Mouse (Mus musculus) neural tube, embryonic 15.5 days (tissue): ENCODE measurements around the gene Slbp. TPM values are rescaled to one million over a fixed set of nuclear protein-coding genes. Genes with fewer than 3 reads are reported as not detected.

ENCODE experiments used
- ATAC-seq: fragments of 200-750 bp; cut with Nextera tagmentation; 2 replicates; pipeline ENCODE4 v1.8.0; 2017; ENCODE audit warnings: mild to moderate bottlenecking, moderate TSS enrichment, moderate library complexity; ENCODE audit not compliant: low FRiP score
- H3K27ac ChIP-seq: fragments of 300-500 bp; sonication (generic); replicated peaks from 2 replicates; pipeline ENCODE4 v1.5.1; 2015; ENCODE audit warnings: mild to moderate bottlenecking, inconsistent platforms
- H3K27me3 ChIP-seq: fragments of 300-500 bp; sonication (generic); replicated peaks from 2 replicates; pipeline ENCODE4 v1.6.1; 2015; ENCODE audit warnings: inconsistent platforms
- H3K36me3 ChIP-seq: fragments of 300-500 bp; sonication (generic); 2 replicates; pipeline ENCODE4 v1.6.1; 2015; ENCODE audit warnings: inconsistent platforms
- H3K4me1 ChIP-seq: fragments of 300-500 bp; sonication (generic); 2 replicates; pipeline ENCODE4 v1.6.1; 2015; ENCODE audit warnings: inconsistent platforms
- H3K4me2 ChIP-seq: fragments of 300-500 bp; sonication (generic); 2 replicates; pipeline ENCODE4 v1.6.1; 2015; ENCODE audit warnings: inconsistent platforms, mild to moderate bottlenecking, moderate library complexity
- H3K4me3 ChIP-seq: fragments of 300-500 bp; sonication (generic); replicated peaks from 2 replicates; pipeline ENCODE4 v1.5.1; 2015; ENCODE audit warnings: mild to moderate bottlenecking, inconsistent platforms
- H3K9ac ChIP-seq: fragments of 300-500 bp; sonication (generic); replicated peaks from 2 replicates; pipeline ENCODE4 v1.6.1; 2015; ENCODE audit warnings: mild to moderate bottlenecking, inconsistent platforms
- H3K9me3 ChIP-seq: fragments of 300-500 bp; sonication (generic); replicated peaks from 2 replicates; pipeline ENCODE4 v1.6.1; 2016; ENCODE audit warnings: inconsistent platforms
- WGBS: fragments of 180-500 bp; shearing (Covaris S2); methylation state at CpG from one replicate; pipeline ENCODE4 v1.1.7; 2015; ENCODE audit warnings: mixed read lengths; 5-methylcytosine and 5-hydroxymethylcytosine counted together
- polyA plus RNA-seq: library from polyadenylated mRNA; unstranded; fragments of >200 nt; fragmentation: Nextera tagmentation; extraction: Ambion mirVana; gene quantifications from 2 replicates; pipeline ENCODE4 v1.2.1, GENCODE M21; 2015

The Slbp gene
- polyA plus RNA-seq, 1 experiment from 2014 or later: 120 TPM

DNA sequence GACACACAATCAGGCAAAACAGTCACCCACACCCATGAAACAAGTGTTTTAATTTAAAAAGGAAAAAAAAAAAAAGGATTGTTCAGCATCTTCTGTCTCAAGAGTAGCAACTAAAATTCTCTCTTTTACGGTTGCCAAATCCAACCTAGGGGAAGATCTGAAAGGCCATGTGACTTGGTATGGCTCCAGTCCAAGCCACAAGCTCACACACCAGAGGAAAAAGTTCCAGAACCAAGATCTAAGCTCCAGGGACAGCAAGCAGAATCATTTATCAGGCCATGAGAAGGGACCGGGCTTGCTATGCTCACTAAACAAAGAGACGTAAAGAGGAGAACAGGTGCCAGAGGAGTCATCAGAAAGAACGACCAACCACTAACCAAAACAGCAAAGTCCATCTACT is 24.4 kb downstream of the Slbp start:
- H3K4me1 ChIP-seq: peaks cover 23% of the 10 kb centered on the region
- no peaks in the 10 kb centered on the region for H3K27me3 ChIP-seq
- no peak for ATAC-seq
- H3K36me3 ChIP-seq: no peaks in the 10 kb centered on the region
- H3K9me3 ChIP-seq: no peaks in the 10 kb centered on the region
- 23% methylated on average over 4 of the region's 4 CpGs for WGBS
- H3K27ac ChIP-seq: no peak overlapping the region
- no peak overlapping the region for H3K9ac ChIP-seq
- peak overlapping the region; percentile 86; the same call in 1 of the 2 replicates for H3K4me3 ChIP-seq
- H3K4me2 ChIP-seq: peak overlapping the region; percentile 92

DNA sequence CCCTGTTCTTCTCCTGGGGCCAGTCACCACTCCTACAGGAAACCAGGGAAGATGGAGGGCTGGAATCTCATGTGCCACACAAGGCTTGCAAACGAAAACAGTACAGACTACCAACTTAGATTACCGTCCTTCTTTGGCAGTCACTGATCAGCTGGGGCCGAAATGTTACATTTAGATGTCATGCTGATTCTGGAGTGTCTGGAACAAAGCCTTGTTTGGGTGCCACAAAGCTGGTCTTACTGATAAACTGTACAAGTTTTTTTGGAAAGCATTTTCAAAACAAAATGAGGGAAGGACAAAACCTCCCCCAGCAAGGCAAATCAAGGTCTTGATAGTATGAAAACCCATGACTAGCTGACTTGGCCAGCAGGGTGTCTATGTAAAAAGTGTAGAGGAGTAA is 28.6 kb downstream of the Slbp start:
- Histone ChIP-seq H3K9me3 (no peaks in the 10 kb centered on the region), H3K4me2 (no peak overlapping the region), H3K9ac (no peak overlapping the region), H3K36me3 (no peaks in the 10 kb centered on the region), H3K27ac (no peak overlapping the region), H3K4me3 (no peak overlapping the region), H3K4me1 (peaks cover 13% of the 10 kb centered on the region), H3K27me3 (no peaks in the 10 kb centered on the region)
- no peak for ATAC-seq
- whole genome bisulfite sequencing: 71% methylated on average over 3 of the region's 3 CpGs

DNA sequence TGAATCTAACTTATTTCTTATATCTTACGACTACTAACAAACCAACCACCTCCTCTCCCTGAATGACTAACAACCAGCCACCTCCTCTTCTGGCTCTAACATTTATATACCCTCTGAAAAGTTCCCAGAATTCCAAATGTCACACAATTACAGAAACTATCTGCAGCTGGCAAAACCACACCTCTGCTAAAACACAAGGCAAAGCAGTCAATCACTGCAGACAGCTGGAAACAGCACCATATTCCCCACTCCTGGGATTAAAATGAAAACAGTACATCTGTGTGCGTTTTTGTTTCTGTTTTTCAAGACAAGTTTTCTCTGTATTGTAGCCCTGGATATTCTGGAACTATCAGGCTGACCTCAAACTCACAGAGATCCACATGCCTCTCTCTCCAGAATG is 29.7 kb downstream of the Slbp start:
- Histone ChIP-seq H3K4me3 (no peak overlapping the region), H3K4me2 (no peak overlapping the region), H3K27me3 (no peaks in the 10 kb centered on the region), H3K9me3 (no peaks in the 10 kb centered on the region), H3K27ac (no peak overlapping the region), H3K36me3 (no peaks in the 10 kb centered on the region), H3K4me1 (peaks cover 4% of the 10 kb centered on the region), H3K9ac (no peak overlapping the region)
- 91% methylated on average over 2 of the region's 2 CpGs for WGBS
- no peak for ATAC-seq

DNA sequence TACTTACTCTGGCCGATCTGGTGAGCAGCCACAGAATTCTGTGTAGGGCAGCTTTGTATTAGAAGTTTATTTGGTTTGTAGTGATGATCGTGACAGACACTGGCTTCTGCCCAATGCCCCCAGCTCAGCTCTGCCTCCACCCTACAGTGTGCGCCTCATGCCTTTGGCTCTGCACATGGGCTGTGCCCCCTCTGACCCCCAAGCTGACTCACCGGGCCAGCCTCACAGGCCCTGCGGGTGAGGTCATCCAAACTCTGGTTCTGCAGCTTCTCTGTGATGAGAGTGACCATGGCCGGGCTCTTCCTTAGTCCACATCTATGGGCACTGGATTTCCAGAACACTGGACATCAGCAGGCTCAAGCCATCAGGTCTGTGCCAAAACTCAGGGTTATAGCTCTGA is 38.0 kb downstream of the Slbp start:
- ATAC-seq: no peak
- H3K9me3 ChIP-seq: no peaks in the 10 kb centered on the region
- 93% methylated on average over 6 of the region's 6 CpGs for WGBS

DNA sequence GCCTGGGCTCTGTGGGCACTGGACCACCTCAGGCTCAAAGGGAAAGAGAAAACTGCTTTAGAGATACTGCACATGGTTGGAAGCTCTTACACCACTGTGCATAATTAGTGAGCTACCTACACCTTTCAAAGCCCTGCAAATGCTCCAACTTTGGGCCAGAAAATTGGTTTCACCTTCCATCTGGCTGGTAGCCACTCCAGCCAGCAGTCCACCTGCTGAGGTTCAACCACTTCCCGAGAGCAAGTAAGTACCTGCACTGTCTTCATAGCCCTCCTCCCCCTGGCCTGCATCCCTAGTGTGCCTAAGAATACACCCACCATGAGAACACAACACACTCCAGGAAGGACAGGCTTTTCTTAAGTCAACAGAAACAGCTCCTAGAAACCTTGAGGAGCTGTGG is 40.6 kb downstream of the Slbp start:
- Histone ChIP-seq H3K4me2 (no peak overlapping the region), H3K4me1 (no peaks in the 10 kb centered on the region), H3K9me3 (no peaks in the 10 kb centered on the region), H3K27me3 (no peaks in the 10 kb centered on the region), H3K9ac (no peak overlapping the region), H3K36me3 (peaks cover 32% of the 10 kb centered on the region), H3K4me3 (no peak overlapping the region), H3K27ac (no peak overlapping the region)
- 88% methylated on average over 1 of the region's 1 CpGs for WGBS
- no peak for ATAC-seq

More for the DNA sequence above, 38.0 kb downstream of the Slbp start:
- no peak overlapping the region for H3K4me3 ChIP-seq
- no peaks in the 10 kb centered on the region for H3K4me1 ChIP-seq
- H3K36me3 ChIP-seq: peaks cover 16% of the 10 kb centered on the region
- no peak overlapping the region for H3K27ac ChIP-seq
- H3K9ac ChIP-seq: no peak overlapping the region
- no peak overlapping the region for H3K4me2 ChIP-seq
- H3K27me3 ChIP-seq: no peaks in the 10 kb centered on the region

DNA sequence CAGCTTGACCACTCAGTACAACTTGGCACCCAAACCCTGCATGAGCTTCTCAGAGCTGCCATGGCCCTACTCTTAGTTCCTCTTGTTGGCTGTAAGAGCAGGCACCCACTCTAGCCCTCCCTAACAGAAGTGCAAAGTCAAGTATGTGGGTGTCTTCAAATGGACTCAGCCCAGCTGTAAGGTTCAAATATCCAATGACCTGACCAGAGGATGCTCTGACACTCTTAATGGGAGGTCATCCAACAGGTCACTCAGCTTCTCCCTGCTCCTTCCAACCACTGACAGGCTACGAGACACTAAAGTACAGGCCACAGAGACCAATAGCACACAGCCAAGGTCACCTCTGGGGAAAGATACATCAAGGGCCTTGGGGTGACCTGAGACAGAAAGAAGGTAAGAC is 43.1 kb downstream of the Slbp start:
- Histone ChIP-seq H3K27me3 (no peaks in the 10 kb centered on the region), H3K4me2 (no peak overlapping the region), H3K4me1 (no peaks in the 10 kb centered on the region), H3K9me3 (no peaks in the 10 kb centered on the region), H3K36me3 (peaks cover 28% of the 10 kb centered on the region), H3K9ac (no peak overlapping the region), H3K27ac (no peak overlapping the region), H3K4me3 (no peak overlapping the region)
- ATAC-seq: no peak
- WGBS: 90% methylated on average over 1 of the region's 1 CpGs

DNA sequence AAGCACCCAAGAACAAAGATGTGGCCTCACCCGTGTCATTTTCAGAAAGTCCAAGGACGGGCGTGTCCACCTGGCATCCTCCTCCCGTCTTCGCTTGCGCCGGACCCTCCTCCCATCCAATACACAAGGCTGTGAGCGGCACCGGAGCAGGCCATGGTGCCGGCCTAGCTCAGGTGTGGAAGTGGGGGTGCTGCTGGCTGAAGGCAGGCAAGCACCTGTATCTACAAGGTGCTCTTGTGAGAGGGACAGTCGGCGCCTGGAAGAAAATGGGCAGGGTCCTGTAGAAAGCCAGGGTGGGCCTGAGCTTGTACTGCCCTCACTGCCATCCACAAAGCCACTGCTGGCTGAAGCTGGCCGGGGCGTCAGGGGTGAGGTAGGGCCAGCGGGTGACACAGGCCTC is 44.9 kb downstream of the Slbp start:
- no peak for ATAC-seq
- Histone ChIP-seq H3K36me3 (peaks cover 28% of the 10 kb centered on the region), H3K4me2 (no peak overlapping the region), H3K4me1 (no peaks in the 10 kb centered on the region), H3K27me3 (no peaks in the 10 kb centered on the region), H3K9me3 (no peaks in the 10 kb centered on the region), H3K4me3 (no peak overlapping the region), H3K9ac (no peak overlapping the region), H3K27ac (no peak overlapping the region)
- WGBS: 97% methylated on average over 15 of the region's 15 CpGs

DNA sequence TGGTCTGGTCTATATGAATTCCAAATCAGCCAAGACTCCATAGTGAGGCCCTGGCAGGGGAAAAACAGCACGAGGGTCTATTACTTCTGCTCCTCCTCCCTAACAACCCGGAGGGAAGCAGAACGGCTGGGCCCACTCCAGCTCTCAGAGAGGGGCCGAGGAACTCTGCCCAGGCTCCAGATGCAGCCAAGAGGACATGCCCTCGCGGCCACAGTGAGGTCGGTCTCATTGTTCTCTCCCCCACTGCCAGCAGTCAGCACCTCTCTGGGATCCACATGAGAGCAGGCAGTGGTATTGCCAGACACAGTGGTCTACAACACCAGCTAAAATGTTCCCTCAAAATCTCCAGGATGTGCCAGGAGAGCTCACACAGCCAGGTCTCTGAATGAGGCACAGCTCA is 45.7 kb downstream of the Slbp start:
- H3K4me1 ChIP-seq: no peaks in the 10 kb centered on the region
- H3K4me2 ChIP-seq: no peak overlapping the region
- H3K36me3 ChIP-seq: peaks cover 27% of the 10 kb centered on the region
- no peak overlapping the region for H3K9ac ChIP-seq
- WGBS: 67% methylated on average over 7 of the region's 7 CpGs
- no peaks in the 10 kb centered on the region for H3K27me3 ChIP-seq
- ATAC-seq: no peak
- no peaks in the 10 kb centered on the region for H3K9me3 ChIP-seq
- H3K4me3 ChIP-seq: no peak overlapping the region
- H3K27ac ChIP-seq: no peak overlapping the region

DNA sequence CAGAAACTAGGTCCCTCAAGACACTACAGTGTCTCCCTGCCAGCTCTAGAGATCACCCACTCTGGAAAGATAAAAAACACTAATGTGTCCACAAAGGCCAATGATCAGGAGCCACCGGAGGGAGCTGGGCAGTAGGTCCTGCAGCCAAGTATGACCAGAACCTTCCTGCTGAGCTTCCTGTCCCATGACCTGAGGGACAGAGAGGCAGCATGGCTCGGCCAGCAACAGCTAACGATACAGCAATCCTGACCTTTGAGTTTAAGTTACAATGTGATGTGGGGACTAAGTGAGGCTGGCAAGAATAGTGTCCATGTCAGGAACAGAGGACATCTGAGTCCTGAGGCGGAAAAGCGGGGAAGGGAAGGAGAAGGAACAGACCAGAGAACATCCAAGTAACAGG is 47.1 kb downstream of the Slbp start:
- H3K4me3 ChIP-seq: no peak overlapping the region
- H3K9me3 ChIP-seq: no peaks in the 10 kb centered on the region
- H3K9ac ChIP-seq: no peak overlapping the region
- ATAC-seq: no peak
- WGBS: 85% methylated on average over 5 of the region's 5 CpGs
- no peak overlapping the region for H3K4me2 ChIP-seq
- H3K4me1 ChIP-seq: no peaks in the 10 kb centered on the region
- peaks cover 25% of the 10 kb centered on the region for H3K36me3 ChIP-seq
- no peak overlapping the region for H3K27ac ChIP-seq
- H3K27me3 ChIP-seq: no peaks in the 10 kb centered on the region

DNA sequence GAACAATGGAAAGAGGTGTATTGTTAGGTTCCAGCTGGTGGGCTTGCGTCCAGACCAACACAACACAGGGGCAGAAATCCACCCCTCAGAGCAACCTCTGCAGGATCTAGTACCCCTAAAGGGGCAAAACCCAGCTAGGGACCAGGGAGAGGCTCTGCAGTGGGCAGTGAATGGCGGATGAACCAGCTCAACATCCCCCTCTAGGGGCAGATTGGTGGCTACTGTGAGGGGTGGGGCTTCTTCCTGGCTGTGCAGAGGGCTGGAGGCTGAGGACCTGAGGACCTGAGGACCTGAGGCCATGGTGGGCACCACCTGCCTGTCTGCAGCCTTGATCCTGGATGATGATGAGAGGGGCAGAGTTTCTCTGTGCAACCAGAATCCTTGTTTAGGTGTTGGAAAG is 58.8 kb downstream of the Slbp start:
- H3K27me3 ChIP-seq: no peaks in the 10 kb centered on the region
- H3K9me3 ChIP-seq: no peaks in the 10 kb centered on the region
- no peak overlapping the region for H3K4me3 ChIP-seq
- peaks cover 7% of the 10 kb centered on the region; the same call in 1 of the 2 replicates for H3K4me1 ChIP-seq
- ATAC-seq: 0 out of 2 replicates have a peak, but pooled peaks have one; percentile 39
- no peak overlapping the region for H3K27ac ChIP-seq
- H3K36me3 ChIP-seq: no peaks in the 10 kb centered on the region
- no peak overlapping the region for H3K4me2 ChIP-seq
- 42% methylated on average over 2 of the region's 2 CpGs for WGBS
- H3K9ac ChIP-seq: no peak overlapping the region

DNA sequence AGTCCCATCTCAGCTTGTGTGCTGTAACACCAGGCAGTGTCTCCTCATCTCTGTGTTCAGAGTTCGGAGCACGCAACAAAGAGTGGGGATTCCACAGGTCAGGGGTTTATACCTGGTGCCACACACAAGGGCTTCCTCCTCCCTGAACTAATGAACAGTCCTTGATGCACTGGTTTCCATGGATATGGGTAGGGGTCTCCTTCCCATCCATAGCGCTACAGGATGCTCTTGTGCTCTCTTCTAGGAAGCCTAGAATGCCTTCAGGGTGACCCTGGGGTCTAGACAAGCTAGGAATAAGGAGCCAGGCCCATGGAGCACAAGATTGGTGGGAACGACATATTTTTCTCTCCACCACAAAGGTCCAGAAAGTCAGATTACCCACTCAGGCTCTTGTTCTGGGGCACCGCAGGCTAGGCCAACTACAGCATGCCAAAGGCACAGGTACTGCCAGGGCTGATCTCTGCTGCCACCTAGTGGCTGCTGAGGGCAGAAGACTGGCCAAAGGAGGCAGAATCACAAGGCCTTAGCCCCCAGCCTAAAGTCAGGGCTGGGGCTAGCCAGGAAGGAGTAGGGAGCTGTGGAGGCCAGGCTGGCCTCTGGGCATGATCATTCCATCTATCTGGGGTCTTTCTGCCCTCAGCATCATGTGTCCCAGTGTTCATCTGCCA is 63.0 kb downstream of the Slbp start:
- peak; percentile 70 for ATAC-seq
- Histone ChIP-seq H3K4me3 (no peak overlapping the region), H3K4me1 (peaks cover 16% of the 10 kb centered on the region), H3K9me3 (no peaks in the 10 kb centered on the region), H3K4me2 (no peak overlapping the region), H3K27ac (no peak overlapping the region), H3K27me3 (peaks cover 6% of the 10 kb centered on the region; the same call in 1 of the 2 replicates), H3K9ac (no peak overlapping the region), H3K36me3 (no peaks in the 10 kb centered on the region)
- 64% methylated on average over 5 of the region's 5 CpGs for WGBS

DNA sequence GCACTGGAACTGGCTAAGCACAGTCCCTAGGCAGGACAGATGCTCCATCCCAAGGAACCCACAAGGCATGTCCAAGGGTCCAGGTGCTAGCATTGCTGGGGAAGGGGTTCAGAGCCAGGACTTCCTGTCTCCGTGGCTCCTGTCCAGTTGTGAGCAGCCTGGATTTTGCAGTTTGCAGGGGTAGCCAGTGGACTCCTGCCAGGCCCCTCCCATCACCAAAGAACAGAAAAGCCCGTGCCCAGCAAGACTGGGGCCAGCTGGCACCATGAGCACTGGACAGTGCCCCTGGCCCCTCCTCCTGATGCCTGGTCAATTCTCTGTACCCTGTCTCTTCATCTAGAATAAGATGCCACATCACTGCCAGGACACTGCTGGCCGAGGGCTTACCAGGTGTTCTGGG is 64.3 kb downstream of the Slbp start:
- H3K36me3 ChIP-seq: no peaks in the 10 kb centered on the region
- no peak overlapping the region for H3K9ac ChIP-seq
- H3K4me3 ChIP-seq: no peak overlapping the region
- H3K27me3 ChIP-seq: peaks cover 12% of the 10 kb centered on the region; the same call in 1 of the 2 replicates
- peaks cover 9% of the 10 kb centered on the region for H3K4me1 ChIP-seq
- H3K27ac ChIP-seq: no peak overlapping the region
- no peak for ATAC-seq
- 60% methylated on average over 3 of the region's 3 CpGs for WGBS
- H3K4me2 ChIP-seq: no peak overlapping the region
- no peaks in the 10 kb centered on the region for H3K9me3 ChIP-seq
